Mouse (Mus musculus) spleen, adult 2 months (tissue): ENCODE results near the gene Ywhag.

ENCODE experiments used
- CTCF ChIP-seq: fragments of 200-500 bp; IDR thresholded peaks from 2 replicates; pipeline ENCODE4 v1.5.1; 2011; ENCODE audit warnings: mild to moderate bottlenecking, inconsistent platforms; ENCODE audit not compliant: insufficient read depth, insufficient read length, insufficient replicate concordance; ENCODE audit errors: extremely low read depth
- POLR2A ChIP-seq: fragments of 200-500 bp; IDR thresholded peaks from 2 replicates; pipeline ENCODE4 v1.6.1; 2011; ENCODE audit warnings: low read depth, low read length, inconsistent platforms

GRCm38 (mm10) chr5:135879449-135880158 lies 54.8 kb downstream of the Ywhag start:
- TF ChIP-seq POLR2A (no peak), CTCF (no peak)
